Mouse (Mus musculus) embryo, embryonic 10 days (tissue): ENCODE measurements at regions not wholly inside any gene's neighbourhood (a gene's known extent, or its start where the extent isn't known, plus 50 kb on each side); places are given as distances from the start of the nearest gene placed in this dataset.

Source experiments
- DNase-seq: peaks from one replicate; pipeline ENCODE4 v3.0.0-alpha.2; 2015; ENCODE audit warnings: low spot score

- DNase-seq, result no peak
Measured at GRCm38 (mm10) chr10:42094274-42095000, 76.2 kb upstream of the Armc2 start.

- DNase-seq, result no peak
Measured at GRCm38 (mm10) chr10:42093176-42093759, 75.0 kb upstream of the Armc2 start.

GRCm38 (mm10) chr10:42092500-42092899 is 74.3 kb upstream of the Armc2 start:
- DNase-seq, result no peak

- DNase-seq, result no peak
Measured at GRCm38 (mm10) chr10:42091546-42092168, 73.4 kb upstream of the Armc2 start.

- DNase-seq, result no peak
Measured at GRCm38 (mm10) chr10:42090806-42091205, 72.6 kb upstream of the Armc2 start.

GRCm38 (mm10) chr10:42090147-42090546 is 71.9 kb upstream of the Armc2 start:
- no peak for DNase-seq

GRCm38 (mm10) chr10:42089686-42090085 is 71.4 kb upstream of the Armc2 start:
- DNase-seq, result no peak

GRCm38 (mm10) chr10:42089235-42089625 is 71.0 kb upstream of the Armc2 start:
- no peak for DNase-seq

GRCm38 (mm10) chr10:42088570-42089234 is 70.5 kb upstream of the Armc2 start:
- peak; percentile 13 for DNase-seq

GRCm38 (mm10) chr10:42087906-42088305 is 69.7 kb upstream of the Armc2 start:
- no peak for DNase-seq

- no peak for DNase-seq
Measured at GRCm38 (mm10) chr10:42086691-42087090, 68.4 kb upstream of the Armc2 start.

- no peak for DNase-seq
Measured at GRCm38 (mm10) chr10:42085295-42085694, 67.1 kb upstream of the Armc2 start.

- no peak for DNase-seq
Measured at GRCm38 (mm10) chr10:42082227-42082840, 64.1 kb upstream of the Armc2 start.

- DNase-seq, result no peak
Measured at GRCm38 (mm10) chr10:42079775-42080174, 61.5 kb upstream of the Armc2 start.

- DNase-seq, result no peak
Measured at GRCm38 (mm10) chr10:42076711-42077110, 58.5 kb upstream of the Armc2 start.

GRCm38 (mm10) chr10:42075545-42075944 is 57.3 kb upstream of the Armc2 start:
- no peak for DNase-seq

GRCm38 (mm10) chr10:42072758-42073157 is 54.5 kb upstream of the Armc2 start:
- peak; percentile 51 for DNase-seq

GRCm38 (mm10) chr10:42072131-42072530 is 53.9 kb upstream of the Armc2 start:
- DNase-seq, result no peak

GRCm38 (mm10) chr10:42071404-42072024 is 53.3 kb upstream of the Armc2 start:
- DNase-seq, result no peak

- DNase-seq, result peak; percentile 63
Measured at GRCm38 (mm10) chr10:42070611-42071403, 52.6 kb upstream of the Armc2 start.

GRCm38 (mm10) chr10:42069751-42070150 is 51.5 kb upstream of the Armc2 start:
- DNase-seq, result no peak
